Mouse (Mus musculus) urinary bladder, postnatal 25 days (tissue): Measurements from ENCODE around the gene Vmn1r103.
"Not testable (repeated sequence)": the region's sequence is repeated elsewhere in the genome, so short reads cannot be mapped to it uniquely, and the experiment has no call there.

Source experiments
- DNase-seq: peaks from one replicate; pipeline ENCODE4 v3.0.0; 2022; ENCODE audit warnings: low spot score

The Vmn1r103 gene

DNA sequence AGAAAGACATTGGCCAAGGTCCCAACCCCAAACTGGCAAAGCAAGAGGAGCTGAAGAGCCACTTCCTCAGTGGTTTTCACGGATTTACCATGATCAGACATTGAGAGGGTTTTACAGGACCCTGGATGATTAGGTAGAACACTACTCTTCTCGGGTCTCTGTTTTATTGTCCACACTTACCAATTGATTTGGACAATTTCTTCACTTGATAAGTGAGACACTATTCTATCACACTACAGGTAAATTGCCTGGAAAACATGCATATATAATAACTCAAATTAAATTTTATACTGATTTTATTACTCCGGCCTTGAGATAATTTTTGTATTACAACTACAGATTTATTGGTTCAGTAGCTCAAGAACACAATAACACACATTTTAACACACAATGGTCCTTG lies at the start of gene Vmn1r103:
Vmn1r103 (minus strand) TSS at position 101 of the 400 bp plus-strand sequence.
- not testable (repeated sequence) for DNase-seq

- DNase-seq: not testable (repeated sequence)
These were observed 35.3 kb upstream of the Vmn1r103 start, which contains the start of gene Gm5726 for GRCm38 (mm10) chr7:20545657-20546056. TSS of gene Gm5726 (minus strand) at chr7:20545757.

GRCm38 (mm10) chr7:20533537-20533936 lies 23.2 kb upstream of the Vmn1r103 start, which contains the start of gene Vmn1r104:
TSS of gene Vmn1r104 (plus strand) at chr7:20533837.
- DNase-seq: not testable (repeated sequence)

- DNase-seq: not testable (repeated sequence)
These were observed 35.5 kb downstream of the Vmn1r103 start, which contains the start of gene Gm10670 for GRCm38 (mm10) chr7:20474825-20475224. TSS of gene Gm10670 (minus strand) at chr7:20474925.
